In genomic region chr17:51216426-51216825, GRCm38 (mm10) we compare ENCODE assay signal across 27 mouse cellular contexts.
"Had no signal": no experiment of that assay in that cellular context is flagged by ENCODE, and none has a peak within 500 bp of the region (broad histone marks: within the 10 kb centered on the region; RNA-seq: fewer than 3 reads in every experiment).

No protein-coding gene starts in this region.

- H3K9me3 ChIP-seq: heart, embryonic 13.5 days; heart, embryonic 15.5 days; hindbrain, embryonic 12.5 days; intestine, embryonic 15.5 days; limb, embryonic 13.5 days; limb, embryonic 15.5 days; liver, embryonic 12.5 days had no signal

- H3K36me3 ChIP-seq: heart, embryonic 13.5 days; heart, embryonic 15.5 days; hindbrain, embryonic 10.5 days; hindbrain, embryonic 12.5 days; intestine, embryonic 15.5 days; limb, embryonic 13.5 days; limb, embryonic 15.5 days; liver, embryonic 12.5 days had no signal

- DNase-seq: gastrocnemius, adult 2 months; gastrocnemius, postnatal 10 days; gastrocnemius, postnatal 25 days; heart, adult 11 months; heart, adult 2 months; heart, postnatal 4 days; kidney, adult 18-20 months; kidney, adult 8-10 months; kidney, postnatal 14 days; kidney, postnatal 36 days; layer of hippocampus, adult 9-11 months; layer of hippocampus, postnatal 36 days; left cerebral cortex, postnatal 4 days had no signal

- H3K27ac ChIP-seq: gastrocnemius, adult 2 months; heart, adult 2 months; heart, embryonic 13.5 days; heart, embryonic 15.5 days; hindbrain, embryonic 10.5 days; hindbrain, embryonic 12.5 days; hindbrain, embryonic 14.5 days; intestine, embryonic 15.5 days; limb, embryonic 13.5 days; limb, embryonic 15.5 days; liver, embryonic 12.5 days; liver, embryonic 14.5 days had no signal

- H3K27me3 ChIP-seq: heart, embryonic 13.5 days; heart, embryonic 15.5 days; hindbrain, embryonic 12.5 days; intestine, embryonic 15.5 days; limb, embryonic 13.5 days; limb, embryonic 15.5 days; liver, embryonic 12.5 days had no signal

- ATAC-seq: hindbrain, embryonic 16.5 days; inflammation-experienced regulatory T-cells, adult 6 months; intestine, embryonic 15.5 days; intestine, postnatal 0 days; liver, embryonic 12.5 days had no signal

- H3K4me1 ChIP-seq: heart, embryonic 13.5 days; heart, embryonic 15.5 days; hindbrain, embryonic 10.5 days; hindbrain, embryonic 12.5 days; intestine, embryonic 15.5 days; limb, embryonic 13.5 days; limb, embryonic 15.5 days; liver, embryonic 12.5 days had no signal

- H3K9ac ChIP-seq: heart, embryonic 13.5 days; heart, embryonic 15.5 days; hindbrain, embryonic 12.5 days; hindbrain, embryonic 14.5 days; intestine, embryonic 15.5 days; limb, embryonic 13.5 days; limb, embryonic 15.5 days; liver, embryonic 12.5 days; liver, embryonic 14.5 days had no signal

- H3K4me2 ChIP-seq: heart, embryonic 11.5 days; heart, embryonic 13.5 days; heart, embryonic 15.5 days; hindbrain, embryonic 12.5 days; hindbrain, embryonic 14.5 days; intestine, embryonic 15.5 days; limb, embryonic 13.5 days; limb, embryonic 15.5 days; liver, embryonic 12.5 days had no signal

- H3K4me3 ChIP-seq: gastrocnemius, adult 2 months; heart, adult 2 months; heart, embryonic 13.5 days; heart, embryonic 15.5 days; hindbrain, embryonic 10.5 days; hindbrain, embryonic 12.5 days; intestine, embryonic 15.5 days; limb, embryonic 13.5 days; limb, embryonic 15.5 days; liver, embryonic 12.5 days had no signal
